Mouse (Mus musculus) hindbrain, embryonic 13.5 days (tissue): Measurements from ENCODE around the gene Olfr1106. TPM values are rescaled to one million over a fixed set of nuclear protein-coding genes. Genes with fewer than 3 reads are reported as not detected.

Experiments
- ATAC-seq: fragments of 200-750 bp; cut with Nextera tagmentation; 2 replicates; pipeline ENCODE4 v1.8.0; 2017; ENCODE audit warnings: moderate TSS enrichment; ENCODE audit not compliant: low FRiP score
- H3K27ac ChIP-seq: fragments of 300-500 bp; sonication (generic); 2 replicates; pipeline ENCODE4 v1.5.1; 2015; ENCODE audit warnings: inconsistent platforms, mild to moderate bottlenecking, moderate library complexity
- H3K27me3 ChIP-seq: fragments of 300-500 bp; sonication (generic); 2 replicates; pipeline ENCODE4 v1.6.1; 2015; ENCODE audit warnings: mild to moderate bottlenecking, inconsistent platforms
- H3K36me3 ChIP-seq: fragments of 300-500 bp; sonication (generic); 2 replicates; pipeline ENCODE4 v1.6.1; 2015; ENCODE audit warnings: mild to moderate bottlenecking, inconsistent platforms
- H3K4me1 ChIP-seq: fragments of 300-500 bp; sonication (generic); replicated peaks from 2 replicates; pipeline ENCODE4 v1.6.1; 2015; ENCODE audit warnings: inconsistent platforms
- H3K4me2 ChIP-seq: fragments of 300-500 bp; sonication (generic); 2 replicates; pipeline ENCODE4 v1.6.1; 2015; ENCODE audit warnings: inconsistent platforms, mild to moderate bottlenecking, moderate library complexity
- H3K4me3 ChIP-seq: fragments of 300-500 bp; sonication (generic); 2 replicates; pipeline ENCODE4 v1.5.1; 2015; ENCODE audit warnings: mild to moderate bottlenecking, inconsistent platforms
- H3K9ac ChIP-seq: fragments of 300-500 bp; sonication (generic); 2 replicates; pipeline ENCODE4 v1.6.1; 2015; ENCODE audit warnings: mild to moderate bottlenecking, inconsistent platforms
- H3K9me3 ChIP-seq: fragments of 300-500 bp; sonication (generic); 2 replicates; pipeline ENCODE4 v1.6.1; 2016; ENCODE audit warnings: inconsistent platforms
- WGBS: fragments of 180-500 bp; shearing (Covaris S2); methylation state at CpG from one replicate; pipeline ENCODE4 v1.1.7; 2015; 5-methylcytosine and 5-hydroxymethylcytosine counted together
- polyA plus RNA-seq: library from polyadenylated mRNA; unstranded; fragments of >200 nt; fragmentation: Nextera tagmentation; extraction: Ambion mirVana; gene quantifications from 2 replicates; pipeline ENCODE4 v1.2.1, GENCODE M21; 2015

The Olfr1106 gene
- polyA plus RNA-seq: not detected in 2 replicates

- no peaks in the 10 kb centered on the region for H3K36me3 ChIP-seq
- no peak within 1 kb of the TSS for H3K4me2 ChIP-seq
- H3K9ac ChIP-seq: no peak within 1 kb of the TSS
- no peaks in the 10 kb centered on the region for H3K4me1 ChIP-seq
- no peak within 1 kb of the TSS for H3K27ac ChIP-seq
- ATAC-seq: no peak
- no peaks in the 10 kb centered on the region for H3K27me3 ChIP-seq
- H3K4me3 ChIP-seq: no peak within 1 kb of the TSS
- 79% methylated on average over 1 of the region's 1 CpGs for WGBS
- H3K9me3 ChIP-seq: no peaks in the 10 kb centered on the region
Observed at GRCm38 (mm10) chr2:87052173-87052572, at the start of gene Olfr1106. Olfr1106 (minus strand) TSS chr2:87052273.

GRCm38 (mm10) chr2:87095908-87096307 lies 43.8 kb upstream of the Olfr1106 start, which contains the start of gene Olfr1109:
Olfr1109 (minus strand) TSS chr2:87096008.
- no peak within 1 kb of the TSS for H3K4me2 ChIP-seq
- no peak within 1 kb of the TSS for H3K9ac ChIP-seq
- H3K4me3 ChIP-seq: no peak within 1 kb of the TSS
- no peak within 1 kb of the TSS for H3K27ac ChIP-seq
- no peaks in the 10 kb centered on the region for H3K27me3 ChIP-seq
- H3K9me3 ChIP-seq: no peaks in the 10 kb centered on the region
- ATAC-seq: no peak
- H3K36me3 ChIP-seq: no peaks in the 10 kb centered on the region
- WGBS: 80% methylated on average over 1 of the region's 1 CpGs
- no peaks in the 10 kb centered on the region for H3K4me1 ChIP-seq

- no peaks in the 10 kb centered on the region for H3K27me3 ChIP-seq
Observed at GRCm38 (mm10) chr2:87075717-87076116, 23.6 kb upstream of the Olfr1106 start, which contains the start of gene Olfr1107. Olfr1107 (minus strand) TSS chr2:87075817.

GRCm38 (mm10) chr2:87036431-87036830 lies 15.6 kb downstream of the Olfr1106 start, which contains the start of gene Olfr1105:
Olfr1105 (minus strand) TSS chr2:87036531.
- no peak within 1 kb of the TSS for H3K27ac ChIP-seq
- H3K4me3 ChIP-seq: no peak within 1 kb of the TSS
- H3K9ac ChIP-seq: no peak within 1 kb of the TSS
- ATAC-seq: no peak
- no peaks in the 10 kb centered on the region for H3K36me3 ChIP-seq
- H3K4me1 ChIP-seq: no peaks in the 10 kb centered on the region
- no peak within 1 kb of the TSS for H3K4me2 ChIP-seq
- no peaks in the 10 kb centered on the region for H3K27me3 ChIP-seq
- no peaks in the 10 kb centered on the region for H3K9me3 ChIP-seq

More at GRCm38 (mm10) chr2:87075717-87076116, 23.6 kb upstream of the Olfr1106 start, which contains the start of gene Olfr1107:
- no peak within 1 kb of the TSS for H3K9ac ChIP-seq
- no peak within 1 kb of the TSS for H3K27ac ChIP-seq
- no peaks in the 10 kb centered on the region for H3K36me3 ChIP-seq
- no peaks in the 10 kb centered on the region for H3K4me1 ChIP-seq
- 91% methylated on average over 1 of the region's 1 CpGs for WGBS
- no peaks in the 10 kb centered on the region for H3K9me3 ChIP-seq
- no peak within 1 kb of the TSS for H3K4me2 ChIP-seq
- no peak within 1 kb of the TSS for H3K4me3 ChIP-seq
- no peak for ATAC-seq

GRCm38 (mm10) chr2:87026980-87027379 lies 25.1 kb downstream of the Olfr1106 start, which contains the start of gene Olfr1104:
Olfr1104 (minus strand) TSS chr2:87027080.
- H3K36me3 ChIP-seq: no peaks in the 10 kb centered on the region
- no peak within 1 kb of the TSS for H3K4me2 ChIP-seq
- H3K4me1 ChIP-seq: no peaks in the 10 kb centered on the region
- WGBS: 87% methylated on average over 1 of the region's 1 CpGs
- no peak within 1 kb of the TSS for H3K4me3 ChIP-seq
- ATAC-seq: no peak
- H3K27ac ChIP-seq: no peak within 1 kb of the TSS
- H3K9ac ChIP-seq: no peak within 1 kb of the TSS
- H3K9me3 ChIP-seq: no peaks in the 10 kb centered on the region
- no peaks in the 10 kb centered on the region for H3K27me3 ChIP-seq

- Histone ChIP-seq H3K9me3 (no peaks in the 10 kb centered on the region), H3K9ac (no peak within 1 kb of the TSS), H3K36me3 (no peaks in the 10 kb centered on the region), H3K27ac (no peak within 1 kb of the TSS), H3K4me1 (no peaks in the 10 kb centered on the region), H3K4me2 (no peak within 1 kb of the TSS), H3K4me3 (no peak within 1 kb of the TSS), H3K27me3 (no peaks in the 10 kb centered on the region)
- ATAC-seq: no peak
Observed at GRCm38 (mm10) chr2:86998098-86998497, 54.0 kb downstream of the Olfr1106 start, which contains the start of gene Olfr1102. Olfr1102 (plus strand) TSS chr2:86998398.

Other genes with a start within 250 kb of the Olfr1106 start
- gene Olfr141, start 242.3 kb downstream of the Olfr1106 start, polyA plus RNA-seq: not detected in 2 replicates
- not detected in 2 replicates for gene Olfr1094, start 227.6 kb downstream of the Olfr1106 start, polyA plus RNA-seq
- gene Olfr1095, start 200.6 kb downstream of the Olfr1106 start, polyA plus RNA-seq: not detected in 2 replicates
- not detected in 2 replicates for gene Gm13723, start 177.5 kb downstream of the Olfr1106 start, polyA plus RNA-seq
- not detected in 2 replicates for gene Olfr1097, start 160.1 kb downstream of the Olfr1106 start, polyA plus RNA-seq
- gene Olfr1098, start 127.7 kb downstream of the Olfr1106 start, polyA plus RNA-seq: not detected in 2 replicates
- gene Olfr1099, start 91.6 kb downstream of the Olfr1106 start, polyA plus RNA-seq: not detected in 2 replicates
- gene Olfr1100, start 72.3 kb downstream of the Olfr1106 start, polyA plus RNA-seq: not detected in 2 replicates
- gene Olfr1101, start 61.1 kb downstream of the Olfr1106 start, polyA plus RNA-seq: not detected in 2 replicates
- not detected in 2 replicates for gene Olfr1102, start 53.9 kb downstream of the Olfr1106 start, polyA plus RNA-seq
- gene Olfr1104, start 25.2 kb downstream of the Olfr1106 start, polyA plus RNA-seq: not detected in 2 replicates
- not detected in 2 replicates for gene Olfr1105, start 15.7 kb downstream of the Olfr1106 start, polyA plus RNA-seq
- not detected in 2 replicates for gene Olfr1107, start 23.5 kb upstream of the Olfr1106 start, polyA plus RNA-seq
- not detected in 2 replicates for gene Olfr1109, start 43.7 kb upstream of the Olfr1106 start, polyA plus RNA-seq
- gene Olfr259, start 62.3 kb upstream of the Olfr1106 start, polyA plus RNA-seq: not detected in 2 replicates
- not detected in 2 replicates for gene Olfr1110, start 88.0 kb upstream of the Olfr1106 start, polyA plus RNA-seq
- not detected in 2 replicates for gene Olfr1111, start 100.4 kb upstream of the Olfr1106 start, polyA plus RNA-seq
- not detected in 2 replicates for gene Olfr1112, start 135.5 kb upstream of the Olfr1106 start, polyA plus RNA-seq
- not detected in 2 replicates for gene Olfr1113, start 156.7 kb upstream of the Olfr1106 start, polyA plus RNA-seq
- gene Olfr1115, start 195.7 kb upstream of the Olfr1106 start, polyA plus RNA-seq: not detected in 2 replicates
- gene Olfr1116, start 215.3 kb upstream of the Olfr1106 start, polyA plus RNA-seq: not detected in 2 replicates